ENCODE assay signal across 28 mouse cellular contexts in genomic region chr1:69397676-69398075, GRCm38 (mm10).
DNase-seq lines count a peak whose midpoint lies in the region; ATAC-seq and TF ChIP-seq lines count a peak whose summit lies in the region.
"Had no signal": no experiment of that assay in that cellular context is flagged by ENCODE, and none has a peak within 500 bp of the region (broad histone marks: within the 10 kb centered on the region; RNA-seq: fewer than 3 reads in every experiment).

No protein-coding gene starts in this region.

- peak overlapping the region; percentile 52; the same call in 1 of the 2 replicates for H3K27ac ChIP-seq in embryonic fibroblast, embryonic 13.5 days (ENCODE audit: insufficient read depth, low read length)
- no peak overlapping the region for H3K27ac ChIP-seq in embryonic facial prominence, embryonic 10.5 days (replicated peaks)
- H3K27ac ChIP-seq: embryonic facial prominence, embryonic 12.5 days; forebrain, embryonic 10.5 days; forebrain, embryonic 12.5 days had no signal

- 83% methylated on average over 2 of the region's 2 CpGs for WGBS in embryonic facial prominence, embryonic 10.5 days

- H3K36me3 ChIP-seq in embryonic facial prominence, embryonic 10.5 days (replicated peaks) = no peaks in the 10 kb centered on the region
- H3K36me3 ChIP-seq: embryonic facial prominence, embryonic 12.5 days; forebrain, embryonic 10.5 days; forebrain, embryonic 12.5 days; G1E had no signal

- ATAC-seq in inflammation-experienced regulatory T-cells, adult 6 months = no peak
- ATAC-seq: activated CD4-positive, CD25-positive, alpha-beta regulatory T cell, adult 4 months; CD4-positive, CD25-positive, alpha-beta regulatory T cell, adult 4 months; forebrain, embryonic 14.5 days; forebrain, embryonic 16.5 days; Patski had no signal

- no peak for TF ChIP-seq POLR2A in embryonic fibroblast, embryonic 13.5 days (IDR thresholded peaks at IDR 0.05; ENCODE audit: low read depth, low read length)

- peak; percentile 75 for DNase-seq in 3T3-L1 (ENCODE audit: low read depth, low spot score)
- DNase-seq in Muller cell, postnatal 12 days (ENCODE audit: inconsistent ontology term) = peak; percentile 64
- DNase-seq in embryonic facial prominence, embryonic 10.5 days (ENCODE audit: low spot score) = no peak
- DNase-seq in left cerebral cortex, adult 8-10 months (ENCODE audit: low spot score in 2 of 2) = no peak
- DNase-seq: adrenal gland, adult 2 months; adrenal gland, postnatal 10 days; adrenal gland, postnatal 25 days; B cell, adult 2 months; cerebellum, adult 11 months; cerebellum, adult 18-20 months; cerebellum, adult 8-10 months; cerebellum, adult 9-11 months; cerebellum, postnatal 14 days; cerebellum, postnatal 36 days; embryo, embryonic 11 days had no signal

- no peak for TF ChIP-seq CTCF in embryonic fibroblast, embryonic 13.5 days (IDR thresholded peaks at IDR 0.05; ENCODE audit: borderline replicate concordance, insufficient read depth, low read length)

- peaks cover 20% of the 10 kb centered on the region; the same call in 1 of the 2 replicates for H3K9me3 ChIP-seq in embryonic facial prominence, embryonic 10.5 days
- H3K9me3 ChIP-seq: G1E had no signal

- H3K4me3 ChIP-seq in embryonic fibroblast, embryonic 13.5 days (ENCODE audit: insufficient read depth, low read length) = no peak overlapping the region
- no peak overlapping the region for H3K4me3 ChIP-seq in embryonic facial prominence, embryonic 10.5 days
- H3K4me3 ChIP-seq: embryonic facial prominence, embryonic 12.5 days; erythroblast, embryonic 14.5 days; forebrain, embryonic 10.5 days; forebrain, embryonic 12.5 days had no signal

- H3K4me1 ChIP-seq in embryonic fibroblast, embryonic 13.5 days (ENCODE audit: control insufficient read depth, insufficient read depth, low read length) = peaks cover 2% of the 10 kb centered on the region; the same call in 1 of the 2 replicates
- no peaks in the 10 kb centered on the region for H3K4me1 ChIP-seq in embryonic facial prominence, embryonic 10.5 days
- H3K4me1 ChIP-seq: embryonic facial prominence, embryonic 12.5 days; forebrain, embryonic 10.5 days; forebrain, embryonic 12.5 days had no signal

- no peaks in the 10 kb centered on the region for H3K27me3 ChIP-seq in embryonic facial prominence, embryonic 10.5 days (replicated peaks; ENCODE audit: low read depth, poor library complexity, severe bottlenecking)
- H3K27me3 ChIP-seq: CH12.LX; embryonic facial prominence, embryonic 12.5 days; forebrain, embryonic 12.5 days; Patski had no signal

Comparison
In these comparisons a context has a peak if more than half of its experiments do, and no peak if none do; other contexts are left out.
1. DNase-seq: peak in 3T3-L1 (single experiment) and Muller cell, postnatal 12 days (single experiment); none in embryonic facial prominence, embryonic 10.5 days (single experiment) and left cerebral cortex, adult 8-10 months (0 of 2).